Mouse (Mus musculus) liver (tissue): ENCODE data around the gene 2010111I01Rik.
"Not testable (repeated sequence)": the region's sequence is repeated elsewhere in the genome, so short reads cannot be mapped to it uniquely, and the experiment has no call there.

Source experiments
- DNase-seq: peaks from one replicate; pipeline ENCODE4 v3.0.0-alpha.2; 2020; ENCODE audit warnings: mixed read lengths

2010111I01Rik gene

GRCm38 (mm10) chr13:63297003-63297402 lies 332.3 kb downstream of the 2010111I01Rik start:
- no peak for DNase-seq

GRCm38 (mm10) chr13:63297933-63298332 lies 333.2 kb downstream of the 2010111I01Rik start:
- no peak for DNase-seq

DNA sequence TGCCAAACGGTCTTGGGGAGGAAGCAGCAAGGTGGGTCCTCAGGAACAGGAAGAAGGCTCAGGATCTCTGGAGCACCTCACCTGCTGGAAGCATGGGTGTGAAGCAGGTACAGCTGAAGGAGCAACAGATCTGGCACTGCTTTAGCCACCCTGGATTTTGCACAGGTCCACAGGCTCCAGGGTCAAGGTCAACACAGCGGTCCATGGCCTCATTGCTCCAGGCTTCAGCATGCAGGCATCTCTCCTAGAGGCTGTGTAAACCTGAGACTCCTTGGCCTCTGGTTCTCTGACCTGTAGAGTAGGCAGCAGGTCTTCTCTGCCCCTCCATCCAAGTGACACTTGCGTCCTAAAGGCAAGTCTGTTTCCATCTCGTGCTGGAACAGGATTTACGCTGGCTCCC lies 334.2 kb downstream of the 2010111I01Rik start:
- no peak for DNase-seq

GRCm38 (mm10) chr13:63300929-63301328 lies 336.2 kb downstream of the 2010111I01Rik start:
- no peak for DNase-seq

- no peak for DNase-seq
Observed at GRCm38 (mm10) chr13:63301764-63302209, 337.1 kb downstream of the 2010111I01Rik start.

DNA sequence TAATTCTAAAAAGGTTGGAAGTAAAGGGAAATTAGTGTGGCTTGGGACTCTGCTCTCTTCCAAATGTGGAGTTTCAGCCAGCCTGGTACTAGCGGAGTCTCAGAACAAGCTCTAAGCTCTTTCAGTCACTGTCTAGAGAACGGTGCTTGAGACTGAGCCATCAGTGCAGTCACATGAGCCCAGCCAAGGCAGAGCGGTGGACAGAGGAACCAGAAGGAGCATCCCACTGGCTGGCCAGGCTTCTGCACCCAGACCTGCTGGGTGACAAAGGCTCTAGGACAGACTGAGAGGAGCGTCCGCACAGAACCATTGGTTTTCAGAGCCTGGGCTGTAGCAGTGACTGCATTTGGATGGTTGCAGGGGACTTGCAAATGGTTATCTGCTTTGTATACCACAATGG lies 337.7 kb downstream of the 2010111I01Rik start:
- no peak for DNase-seq

GRCm38 (mm10) chr13:63304124-63304792 lies 339.6 kb downstream of the 2010111I01Rik start:
- DNase-seq = no peak

DNA sequence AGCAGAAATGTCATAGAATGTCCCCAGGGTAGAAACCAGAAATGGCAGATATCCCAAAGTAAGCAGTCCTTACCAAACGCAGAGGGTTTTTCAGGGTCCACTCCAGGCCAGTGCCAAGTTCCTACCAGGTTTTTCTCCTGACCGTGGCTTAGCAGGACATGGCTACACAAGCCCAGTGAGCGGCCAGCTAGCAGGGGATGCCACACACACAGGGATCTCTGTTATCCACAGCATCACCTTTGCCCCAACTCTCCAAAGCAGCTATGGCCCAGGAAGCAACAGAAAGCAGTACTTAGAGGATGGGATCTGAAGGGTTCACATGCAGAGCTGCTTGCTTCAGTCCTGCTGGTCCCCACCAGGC lies 340.1 kb downstream of the 2010111I01Rik start:
- no peak for DNase-seq

- DNase-seq = no peak
Observed at GRCm38 (mm10) chr13:63305160-63306011, 340.7 kb downstream of the 2010111I01Rik start.

DNA sequence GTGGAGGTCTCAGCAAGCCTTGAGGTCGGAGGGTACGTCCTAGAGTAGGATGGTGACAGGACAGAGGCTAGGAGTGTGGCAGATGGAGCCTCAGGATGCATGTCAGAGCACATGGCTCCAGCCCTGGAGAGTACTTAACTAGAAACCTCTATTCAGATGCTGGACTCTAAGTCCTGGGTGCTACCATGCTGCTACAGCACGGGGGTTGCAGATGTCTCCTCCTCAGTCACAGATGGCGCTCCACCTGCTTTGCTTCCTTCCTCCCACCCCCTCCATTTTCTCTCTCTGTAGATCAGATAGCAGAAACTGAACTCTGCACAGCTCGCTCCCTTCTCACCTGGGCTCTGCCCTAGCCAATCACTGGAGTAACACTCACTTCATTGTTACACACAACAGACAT lies 342.1 kb downstream of the 2010111I01Rik start:
- no peak for DNase-seq

GRCm38 (mm10) chr13:63309563-63309962 lies 344.9 kb downstream of the 2010111I01Rik start:
- DNase-seq = no peak

DNA sequence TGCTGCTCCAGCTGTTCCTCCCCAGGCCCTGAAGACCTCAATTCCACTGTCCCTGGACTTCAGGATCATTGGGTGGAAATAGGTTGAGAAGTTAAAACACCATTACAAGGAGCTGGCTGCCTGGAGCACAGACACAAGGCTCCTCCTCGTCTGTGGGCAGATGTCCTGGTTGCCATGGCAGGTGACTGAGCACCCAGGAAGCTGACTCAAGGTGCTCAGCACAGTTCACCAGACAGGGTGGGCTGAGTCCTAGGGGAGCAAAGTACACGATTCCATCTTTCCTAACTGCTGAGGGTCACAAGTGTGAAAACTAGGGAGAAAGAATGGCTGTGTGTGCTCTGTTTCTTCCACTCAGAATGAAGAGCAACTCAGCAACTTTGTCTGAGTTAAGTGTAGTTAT lies 346.5 kb downstream of the 2010111I01Rik start:
- no peak for DNase-seq

DNA sequence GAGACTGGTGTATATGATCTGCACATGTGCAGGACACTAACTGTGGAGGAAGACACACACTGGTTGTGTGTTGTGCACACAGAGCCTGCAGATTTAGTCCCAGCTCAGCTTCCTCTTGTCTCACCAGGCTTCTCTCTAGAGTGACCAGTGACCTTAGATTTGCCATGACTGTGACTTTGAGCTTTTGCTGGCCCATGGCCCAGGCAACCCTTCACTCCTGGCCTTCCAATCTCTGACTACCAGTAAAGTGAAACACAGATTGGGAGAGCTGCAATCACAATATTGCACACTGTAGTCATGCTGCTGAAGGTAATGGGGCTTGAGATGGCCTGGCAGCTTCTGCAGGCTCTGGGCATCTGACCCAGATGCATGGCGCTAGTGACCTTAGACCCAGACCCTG lies 348.6 kb downstream of the 2010111I01Rik start:
- DNase-seq = no peak

GRCm38 (mm10) chr13:63313748-63314607 lies 349.3 kb downstream of the 2010111I01Rik start:
- DNase-seq = no peak

- no peak for DNase-seq
Observed at GRCm38 (mm10) chr13:63314608-63314920, 349.9 kb downstream of the 2010111I01Rik start.

DNA sequence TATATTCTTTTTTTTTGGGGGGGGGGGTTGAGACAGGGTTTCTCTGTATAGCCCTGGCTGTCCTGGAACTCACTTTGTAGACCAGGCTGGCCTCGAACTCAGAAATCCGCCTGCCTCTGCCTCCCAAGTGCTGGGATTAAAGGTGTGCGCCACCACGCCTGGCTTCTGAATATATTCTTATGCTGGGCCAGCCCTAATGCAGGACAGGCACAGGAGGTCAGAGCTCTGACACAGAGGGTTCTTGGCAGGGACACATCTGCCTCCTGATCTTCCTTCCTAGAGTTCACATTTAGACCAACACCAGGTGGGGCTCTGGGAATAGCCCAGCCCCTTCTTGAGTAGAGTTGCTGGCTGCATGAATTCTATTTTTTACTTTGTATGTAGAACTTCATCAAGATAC lies 350.4 kb downstream of the 2010111I01Rik start:
- not testable (repeated sequence) for DNase-seq

- DNase-seq = no peak
Observed at GRCm38 (mm10) chr13:63315777-63316176, 351.1 kb downstream of the 2010111I01Rik start.

DNA sequence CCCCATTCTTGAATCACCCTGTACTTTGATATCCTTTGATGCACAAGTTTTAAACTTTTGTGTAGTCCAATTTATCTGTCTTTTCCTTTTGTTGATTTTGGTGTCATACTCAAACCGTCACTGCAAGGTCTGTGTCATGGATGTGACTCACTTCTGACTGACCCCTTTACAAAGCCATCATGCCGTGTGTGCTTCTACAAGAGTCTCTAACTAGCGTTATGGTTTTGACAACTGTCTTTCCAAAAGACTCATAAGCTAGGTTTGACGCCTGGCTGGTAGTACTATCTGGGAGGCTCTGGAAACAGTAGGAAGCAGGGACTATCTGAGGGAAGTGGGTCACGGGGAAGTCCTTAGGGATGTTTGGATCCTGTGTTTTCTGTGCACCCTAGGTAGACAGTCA lies 351.7 kb downstream of the 2010111I01Rik start:
- no peak for DNase-seq

DNA sequence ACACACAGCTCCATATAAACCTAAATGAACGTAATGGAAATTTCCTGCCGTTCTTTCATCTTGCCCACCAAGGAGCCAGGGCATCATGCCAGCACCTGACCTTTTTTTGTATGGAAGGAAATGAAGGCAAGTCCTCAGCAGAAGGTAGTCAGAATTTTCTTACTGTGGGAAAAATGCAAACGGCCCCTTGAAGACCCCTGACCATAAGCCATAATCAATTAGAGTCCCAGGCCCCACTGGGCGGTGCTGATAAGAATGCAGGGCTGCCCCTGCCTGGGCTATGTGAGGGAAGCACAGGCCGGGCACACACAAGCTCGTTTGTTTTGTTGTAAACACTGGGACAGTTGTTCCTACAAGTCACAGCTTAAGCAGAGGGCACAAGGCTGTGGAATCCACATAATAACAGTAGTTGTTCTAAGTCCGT lies 353.0 kb downstream of the 2010111I01Rik start:
- no peak for DNase-seq

- DNase-seq = no peak
Observed at GRCm38 (mm10) chr13:63319814-63320213, 355.1 kb downstream of the 2010111I01Rik start.

DNA sequence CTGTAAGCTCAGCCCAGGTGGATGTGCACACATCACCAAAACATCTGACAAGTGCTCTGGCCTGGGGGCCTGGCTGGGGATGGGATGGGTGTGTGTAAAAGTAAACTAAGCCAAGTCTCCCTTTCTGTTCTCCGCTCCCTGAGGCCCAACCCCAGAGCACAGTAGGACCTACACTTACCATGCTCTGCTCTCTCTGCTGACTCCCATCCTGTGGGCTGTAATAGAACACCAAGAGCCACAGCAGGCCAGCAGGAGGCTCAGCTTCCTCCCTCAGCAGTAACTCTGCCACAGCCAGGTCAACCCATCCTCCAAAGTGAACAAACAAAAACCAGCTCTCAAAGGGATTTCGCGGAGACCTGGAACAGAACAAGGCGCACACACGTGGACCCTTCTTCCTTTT lies 357.0 kb downstream of the 2010111I01Rik start:
- no peak for DNase-seq

GRCm38 (mm10) chr13:63322756-63323155 lies 358.1 kb downstream of the 2010111I01Rik start:
- no peak for DNase-seq
